Mouse (Mus musculus) kidney, embryonic 16.5 days (tissue): ENCODE results near the gene Ick. TPM values are rescaled to one million over a fixed set of nuclear protein-coding genes. Genes with fewer than 3 reads are reported as not detected.

Source experiments
- ATAC-seq: fragments of 200-750 bp; cut with Nextera tagmentation; 2 replicates; pipeline ENCODE4 v1.8.0; 2017; ENCODE audit warnings: moderate TSS enrichment; ENCODE audit not compliant: low FRiP score, low TSS enrichment
- H3K27ac ChIP-seq: fragments of 300-500 bp; sonication (generic); 2 replicates; pipeline ENCODE4 v1.5.1; 2014; ENCODE audit warnings: low read length
- H3K27me3 ChIP-seq: fragments of 300-500 bp; sonication (generic); 2 replicates; pipeline ENCODE4 v1.6.1; 2014; ENCODE audit warnings: low read length, control low read depth, mixed read lengths; ENCODE audit not compliant: insufficient read depth
- H3K36me3 ChIP-seq: fragments of 300-500 bp; sonication (generic); 2 replicates; pipeline ENCODE4 v1.6.1; 2014; ENCODE audit warnings: low read length, control low read depth, mixed read lengths; ENCODE audit not compliant: insufficient read depth
- H3K4me1 ChIP-seq: fragments of 300-500 bp; sonication (generic); 2 replicates; pipeline ENCODE4 v1.6.1; 2014; ENCODE audit warnings: low read length, control low read depth, mixed read lengths; ENCODE audit not compliant: insufficient read depth
- H3K4me2 ChIP-seq: fragments of 300-500 bp; sonication (generic); replicated peaks from 2 replicates; pipeline ENCODE4 v1.6.1; 2014; ENCODE audit warnings: low read depth, low read length
- H3K4me3 ChIP-seq: fragments of 300-500 bp; sonication (generic); 2 replicates; pipeline ENCODE4 v1.5.1; 2014; ENCODE audit warnings: mild to moderate bottlenecking, low read length
- H3K9ac ChIP-seq: fragments of 300-500 bp; sonication (generic); replicated peaks from 2 replicates; pipeline ENCODE4 v1.6.1; 2014; ENCODE audit warnings: low read length
- H3K9me3 ChIP-seq: fragments of 300-500 bp; sonication (generic); 2 replicates; pipeline ENCODE4 v1.6.1; 2016; ENCODE audit warnings: low read length, control low read depth
- WGBS: fragments of 180-500 bp; shearing (Covaris S2); extraction: QIAGEN DNeasy Blood & Tissue Kit; methylation state at CpG from one replicate; pipeline ENCODE4 v1.1.7; 2014; 5-methylcytosine and 5-hydroxymethylcytosine counted together
- polyA plus RNA-seq: library from polyadenylated mRNA; unstranded; fragments of >200 nt; fragmentation: Nextera tagmentation; extraction: Ambion mirVana; gene quantifications from 2 replicates; pipeline ENCODE4 v1.2.1, GENCODE M21; 2015

Ick gene
- polyA plus RNA-seq, 1 experiment from 2014 or later = 21.7 TPM

GRCm38 (mm10) chr9:78112770-78113537 is 4.0 kb downstream of the Ick start:
- Histone ChIP-seq H3K9ac (peak overlapping the region; percentile 94), H3K27ac (peak overlapping the region; percentile 93), H3K4me2 (peak overlapping the region; percentile 57), H3K4me3 (peak overlapping the region; percentile 88), H3K27me3 (no peaks in the 10 kb centered on the region), H3K4me1 (peaks cover 21% of the 10 kb centered on the region), H3K9me3 (no peaks in the 10 kb centered on the region), H3K36me3 (no peaks in the 10 kb centered on the region)
- WGBS = 2% methylated on average over 42 of the region's 47 CpGs
- ATAC-seq = peak; percentile 78

- Histone ChIP-seq H3K36me3 (no peaks in the 10 kb centered on the region), H3K4me2 (peak overlapping the region; percentile 57), H3K27ac (peak overlapping the region; percentile 93), H3K27me3 (no peaks in the 10 kb centered on the region), H3K4me1 (peaks cover 21% of the 10 kb centered on the region), H3K9me3 (no peaks in the 10 kb centered on the region), H3K4me3 (peak overlapping the region; percentile 88), H3K9ac (peak overlapping the region; percentile 94)
- peak; percentile 10; the same call in 1 of the 2 replicates for ATAC-seq
- 0% methylated on average over 14 of the region's 14 CpGs for whole genome bisulfite sequencing
These were observed 4.5 kb downstream of the Ick start for GRCm38 (mm10) chr9:78113538-78113885.

DNA sequence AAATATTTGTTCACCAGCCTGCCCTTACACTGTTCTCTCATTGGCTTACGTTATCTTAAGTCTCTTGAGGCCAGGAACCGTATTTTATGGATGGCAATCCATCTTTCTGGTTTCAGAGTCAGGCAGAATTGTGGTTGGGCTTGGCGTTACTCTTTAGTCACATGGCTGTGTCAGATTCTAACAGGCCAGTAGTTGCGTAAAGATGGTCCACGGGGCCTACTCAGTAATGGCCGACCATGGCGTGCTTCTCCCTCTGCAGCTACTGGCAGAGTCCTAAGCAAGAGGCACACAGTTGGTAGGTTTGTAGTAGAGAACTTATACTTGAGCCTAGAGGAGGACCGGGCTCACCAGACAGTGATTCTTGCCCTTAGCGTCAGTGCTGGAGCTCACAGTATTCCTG is 6.8 kb downstream of the Ick start:
- no peak for ATAC-seq
- Histone ChIP-seq H3K4me2 (peak overlapping the region; percentile 18; the same call in 1 of the 2 replicates), H3K27ac (no peak overlapping the region)

DNA sequence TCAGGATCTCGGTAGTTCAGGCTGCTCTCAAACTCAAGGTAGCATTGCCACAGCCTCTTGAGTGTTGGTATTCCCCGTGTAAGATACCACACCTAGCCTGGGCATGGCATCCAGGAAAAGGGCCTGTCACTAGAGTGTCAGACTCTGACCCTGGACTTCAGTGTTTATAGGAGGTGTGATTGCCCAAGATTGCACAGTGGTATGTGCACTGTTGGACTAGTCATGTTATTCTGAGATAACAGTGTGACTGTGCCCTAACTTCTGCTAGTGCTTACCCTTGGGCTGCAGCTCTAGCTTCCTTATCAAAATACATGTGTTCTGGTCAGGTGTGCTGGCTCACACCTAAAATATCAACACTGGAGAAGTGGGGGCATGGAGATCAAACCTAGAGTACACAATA is 8.7 kb downstream of the Ick start:
- H3K9me3 ChIP-seq = no peaks in the 10 kb centered on the region
- no peaks in the 10 kb centered on the region for H3K27me3 ChIP-seq
- no peak overlapping the region for H3K4me3 ChIP-seq
- peaks cover 18% of the 10 kb centered on the region for H3K4me1 ChIP-seq
- no peak overlapping the region for H3K27ac ChIP-seq
- no peak overlapping the region for H3K4me2 ChIP-seq
- no peak for ATAC-seq
- 0 out of 2 replicates have a peak, but pooled peaks cover 2% of the 10 kb centered on the region for H3K36me3 ChIP-seq
- 82% methylated on average over 2 of the region's 2 CpGs for WGBS
- no peak overlapping the region for H3K9ac ChIP-seq

More for the DNA sequence above, 6.8 kb downstream of the Ick start:
- Histone ChIP-seq H3K9me3 (no peaks in the 10 kb centered on the region), H3K27me3 (no peaks in the 10 kb centered on the region), H3K9ac (no peak overlapping the region), H3K4me1 (peaks cover 16% of the 10 kb centered on the region), H3K36me3 (no peaks in the 10 kb centered on the region), H3K4me3 (no peak overlapping the region)
- WGBS = 69% methylated on average over 9 of the region's 9 CpGs

- Histone ChIP-seq H3K4me3 (no peak overlapping the region), H3K27me3 (no peaks in the 10 kb centered on the region), H3K36me3 (0 out of 2 replicates have a peak, but pooled peaks cover 2% of the 10 kb centered on the region), H3K4me2 (no peak overlapping the region), H3K4me1 (peaks cover 12% of the 10 kb centered on the region), H3K9ac (no peak overlapping the region), H3K9me3 (no peaks in the 10 kb centered on the region), H3K27ac (no peak overlapping the region)
- no peak for ATAC-seq
- 84% methylated on average over 8 of the region's 8 CpGs for WGBS
These were observed 12.4 kb downstream of the Ick start for GRCm38 (mm10) chr9:78121358-78121757.

DNA sequence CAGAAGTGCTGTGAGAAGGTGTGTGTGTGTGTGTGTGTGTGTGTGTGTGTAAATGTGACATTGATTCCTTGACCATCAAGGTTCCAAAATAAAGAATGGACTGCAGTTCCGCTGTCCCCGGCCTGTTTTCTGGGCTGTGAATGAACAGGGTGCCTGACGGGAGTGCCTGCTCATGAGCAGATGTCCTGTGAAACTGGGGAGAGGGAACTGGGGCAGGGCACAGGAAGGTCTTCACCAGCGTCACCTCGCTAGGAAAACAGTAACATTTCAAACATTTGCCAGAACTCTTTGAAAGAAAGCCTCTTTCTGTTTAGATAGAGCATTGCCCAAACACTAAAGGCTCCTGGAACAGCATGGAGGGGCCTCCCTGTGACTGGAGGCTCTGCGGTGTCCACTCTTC is 13.0 kb downstream of the Ick start:
- Histone ChIP-seq H3K27ac (no peak overlapping the region), H3K4me1 (peaks cover 18% of the 10 kb centered on the region), H3K9me3 (no peaks in the 10 kb centered on the region), H3K27me3 (no peaks in the 10 kb centered on the region), H3K36me3 (0 out of 2 replicates have a peak, but pooled peaks cover 2% of the 10 kb centered on the region), H3K4me2 (no peak overlapping the region), H3K9ac (no peak overlapping the region), H3K4me3 (no peak overlapping the region)
- no peak for ATAC-seq
- WGBS = 80% methylated on average over 6 of the region's 6 CpGs

GRCm38 (mm10) chr9:78122939-78123712 is 14.1 kb downstream of the Ick start:
- H3K36me3 ChIP-seq = 0 out of 2 replicates have a peak, but pooled peaks cover 2% of the 10 kb centered on the region
- H3K4me3 ChIP-seq = no peak overlapping the region
- H3K27ac ChIP-seq = no peak overlapping the region
- peaks cover 24% of the 10 kb centered on the region for H3K4me1 ChIP-seq
- no peaks in the 10 kb centered on the region for H3K27me3 ChIP-seq
- H3K4me2 ChIP-seq = no peak overlapping the region
- no peak for ATAC-seq
- H3K9me3 ChIP-seq = no peaks in the 10 kb centered on the region
- H3K9ac ChIP-seq = no peak overlapping the region
- WGBS = 87% methylated on average over 7 of the region's 7 CpGs

- H3K9ac ChIP-seq = no peak overlapping the region
- no peaks in the 10 kb centered on the region for H3K27me3 ChIP-seq
- WGBS = 85% methylated on average over 6 of the region's 6 CpGs
- ATAC-seq = no peak
- H3K4me2 ChIP-seq = no peak overlapping the region
- no peak overlapping the region for H3K4me3 ChIP-seq
- peaks cover 24% of the 10 kb centered on the region for H3K4me1 ChIP-seq
- H3K36me3 ChIP-seq = 0 out of 2 replicates have a peak, but pooled peaks cover 2% of the 10 kb centered on the region
- no peak overlapping the region for H3K27ac ChIP-seq
- H3K9me3 ChIP-seq = no peaks in the 10 kb centered on the region
These were observed 15.3 kb downstream of the Ick start for GRCm38 (mm10) chr9:78124297-78124696.

GRCm38 (mm10) chr9:78126007-78126406 is 17.0 kb downstream of the Ick start:
- Histone ChIP-seq H3K27ac (no peak overlapping the region), H3K4me1 (peaks cover 24% of the 10 kb centered on the region), H3K27me3 (no peaks in the 10 kb centered on the region), H3K4me3 (no peak overlapping the region), H3K4me2 (no peak overlapping the region), H3K9ac (no peak overlapping the region), H3K36me3 (0 out of 2 replicates have a peak, but pooled peaks cover 2% of the 10 kb centered on the region), H3K9me3 (no peaks in the 10 kb centered on the region)
- ATAC-seq = 0 out of 2 replicates have a peak, but pooled peaks have one; percentile 31
- 40% methylated on average over 6 of the region's 6 CpGs for WGBS
